Mouse (Mus musculus) lung, embryonic 15.5 days (tissue): ENCODE measurements around the gene Krtap19-1. TPM values are rescaled to one million over a fixed set of nuclear protein-coding genes. Genes with fewer than 3 reads are reported as not detected.

Source experiments
- ATAC-seq: fragments of 200-750 bp; cut with Nextera tagmentation; 2 replicates; pipeline ENCODE4 v1.8.0; 2017; ENCODE audit warnings: moderate number of reproducible peaks, borderline replicate concordance; ENCODE audit not compliant: low FRiP score, low TSS enrichment; ENCODE audit errors: extremely low read depth
- H3K27ac ChIP-seq: fragments of 300-500 bp; sonication (generic); 2 replicates; pipeline ENCODE4 v1.5.1; 2015; ENCODE audit warnings: moderate library complexity, mild to moderate bottlenecking, inconsistent platforms
- H3K27me3 ChIP-seq: fragments of 300-500 bp; sonication (generic); 2 replicates; pipeline ENCODE4 v1.6.1; 2015; ENCODE audit warnings: inconsistent platforms
- H3K36me3 ChIP-seq: fragments of 300-500 bp; sonication (generic); 2 replicates; pipeline ENCODE4 v1.6.1; 2015; ENCODE audit warnings: inconsistent platforms
- H3K4me1 ChIP-seq: fragments of 300-500 bp; sonication (generic); 2 replicates; pipeline ENCODE4 v1.6.1; 2015; ENCODE audit warnings: inconsistent platforms
- H3K4me2 ChIP-seq: fragments of 300-500 bp; sonication (generic); 2 replicates; pipeline ENCODE4 v1.6.1; 2015; ENCODE audit warnings: inconsistent platforms, mild to moderate bottlenecking, moderate library complexity
- H3K4me3 ChIP-seq: fragments of 300-500 bp; sonication (generic); 2 replicates; pipeline ENCODE4 v1.5.1; 2015; ENCODE audit warnings: mild to moderate bottlenecking, inconsistent platforms
- H3K9ac ChIP-seq: fragments of 300-500 bp; sonication (generic); 2 replicates; pipeline ENCODE4 v1.6.1; 2015; ENCODE audit warnings: inconsistent platforms
- H3K9me3 ChIP-seq: fragments of 300-500 bp; sonication (generic); 2 replicates; pipeline ENCODE4 v1.6.1; 2016; ENCODE audit warnings: inconsistent platforms
- WGBS: fragments of 180-500 bp; shearing (Covaris S2); methylation state at CpG from one replicate; pipeline ENCODE4 v1.1.7; 2015; 5-methylcytosine and 5-hydroxymethylcytosine counted together
- polyA plus RNA-seq: library from polyadenylated mRNA; unstranded; fragments of >200 nt; fragmentation: Nextera tagmentation; extraction: Ambion mirVana; gene quantifications from 2 replicates; pipeline ENCODE4 v1.2.1, GENCODE M21; 2015

Gene Krtap19-1
- polyA plus RNA-seq = not detected in 2 replicates

- no peak within 1 kb of the TSS for H3K4me3 ChIP-seq
- H3K27ac ChIP-seq = no peak within 1 kb of the TSS
- H3K27me3 ChIP-seq = no peaks in the 10 kb centered on the region
- no peak within 1 kb of the TSS for H3K9ac ChIP-seq
- H3K4me1 ChIP-seq = no peaks in the 10 kb centered on the region
- no peak for ATAC-seq
- no peaks in the 10 kb centered on the region for H3K36me3 ChIP-seq
- no peak within 1 kb of the TSS for H3K4me2 ChIP-seq
- H3K9me3 ChIP-seq = no peaks in the 10 kb centered on the region
- WGBS = 72% methylated on average over 6 of the region's 6 CpGs
Measured at GRCm38 (mm10) chr16:88869311-88869710, at the start of gene Krtap19-1. Gene Krtap19-1, minus strand, starts transcription at chr16:88869411.

DNA sequence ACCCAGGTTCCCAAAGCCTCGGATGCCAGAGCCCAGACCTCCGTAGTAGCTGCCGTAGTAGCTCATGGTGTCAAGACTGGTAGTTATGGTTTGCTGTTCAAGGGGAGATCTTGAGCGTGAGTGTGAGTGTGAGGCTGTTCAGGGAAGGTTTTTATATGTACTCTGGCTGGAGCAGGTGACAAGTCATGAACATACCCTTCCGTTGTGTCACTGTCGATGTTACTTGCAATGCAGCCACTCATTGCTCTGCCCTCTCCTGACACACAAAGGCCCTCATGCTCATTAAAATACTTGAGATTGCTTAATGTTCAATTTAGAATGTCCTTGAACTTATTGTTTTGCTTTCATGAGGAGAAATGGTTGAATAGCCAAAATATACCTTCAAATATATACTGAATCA lies 27.1 kb upstream of the Krtap19-1 start, which contains the start of gene Krtap19-5:
Gene Krtap19-5, minus strand, starts transcription at position 101 of the 400 bp plus-strand sequence.
- Histone ChIP-seq H3K27me3 (no peaks in the 10 kb centered on the region), H3K4me3 (no peak within 1 kb of the TSS), H3K4me1 (no peaks in the 10 kb centered on the region), H3K9me3 (no peaks in the 10 kb centered on the region), H3K9ac (no peak within 1 kb of the TSS), H3K36me3 (no peaks in the 10 kb centered on the region), H3K27ac (no peak within 1 kb of the TSS), H3K4me2 (no peak within 1 kb of the TSS)
- no peak for ATAC-seq
- WGBS = 88% methylated on average over 6 of the region's 6 CpGs

DNA sequence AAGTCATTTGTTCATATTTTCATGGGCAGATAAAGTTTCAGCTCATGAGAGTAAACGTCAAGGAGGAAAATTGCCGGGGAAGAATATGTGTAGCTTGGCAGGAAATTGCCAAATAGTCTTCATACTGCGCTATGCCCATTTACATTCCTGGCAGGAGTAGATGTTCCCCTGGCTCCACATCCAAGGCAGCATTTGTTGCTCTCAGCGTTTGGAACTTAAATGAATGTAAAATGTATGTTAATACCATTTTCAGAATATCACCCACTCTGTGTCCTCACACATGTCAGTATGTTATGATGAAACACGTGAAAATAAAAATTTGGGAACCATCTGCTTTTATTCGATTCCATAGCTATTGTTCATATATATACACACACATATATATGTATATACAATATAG lies 17.7 kb upstream of the Krtap19-1 start:
- 75% methylated on average over 6 of the region's 6 CpGs for WGBS
- ATAC-seq = no peak
- no peaks in the 10 kb centered on the region for H3K27me3 ChIP-seq
- H3K36me3 ChIP-seq = no peaks in the 10 kb centered on the region
- no peaks in the 10 kb centered on the region for H3K4me1 ChIP-seq
- H3K9ac ChIP-seq = no peak overlapping the region
- H3K4me3 ChIP-seq = no peak overlapping the region
- no peaks in the 10 kb centered on the region for H3K9me3 ChIP-seq
- H3K4me2 ChIP-seq = no peak overlapping the region
- no peak overlapping the region for H3K27ac ChIP-seq

DNA sequence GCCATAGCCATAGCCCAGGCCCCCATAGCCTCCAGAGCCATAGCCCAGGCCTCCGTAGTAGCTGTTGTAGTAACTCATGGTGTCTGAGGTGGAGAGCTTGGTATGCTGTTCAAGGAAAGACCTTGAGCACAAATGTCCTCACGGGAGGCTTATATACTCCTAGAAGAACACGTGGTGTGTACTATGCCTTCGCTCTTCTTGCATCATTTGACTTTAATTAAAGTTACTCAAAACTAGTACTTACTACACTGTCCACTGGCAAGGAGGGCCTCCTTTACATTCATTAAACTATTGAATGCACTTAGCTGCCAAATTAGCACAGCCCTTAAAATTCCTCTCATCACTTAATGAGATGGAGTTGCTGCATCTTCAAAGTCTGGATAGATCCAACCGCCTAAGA lies 15.8 kb upstream of the Krtap19-1 start, which contains the start of gene Krtap19-4:
Gene Krtap19-4, minus strand, starts transcription at position 101 of the 400 bp plus-strand sequence.
- Histone ChIP-seq H3K4me2 (no peak within 1 kb of the TSS), H3K27me3 (no peaks in the 10 kb centered on the region), H3K36me3 (no peaks in the 10 kb centered on the region), H3K4me3 (no peak within 1 kb of the TSS), H3K4me1 (no peaks in the 10 kb centered on the region), H3K9ac (no peak within 1 kb of the TSS), H3K27ac (no peak within 1 kb of the TSS), H3K9me3 (no peaks in the 10 kb centered on the region)
- WGBS = 93% methylated on average over 5 of the region's 5 CpGs
- no peak for ATAC-seq

DNA sequence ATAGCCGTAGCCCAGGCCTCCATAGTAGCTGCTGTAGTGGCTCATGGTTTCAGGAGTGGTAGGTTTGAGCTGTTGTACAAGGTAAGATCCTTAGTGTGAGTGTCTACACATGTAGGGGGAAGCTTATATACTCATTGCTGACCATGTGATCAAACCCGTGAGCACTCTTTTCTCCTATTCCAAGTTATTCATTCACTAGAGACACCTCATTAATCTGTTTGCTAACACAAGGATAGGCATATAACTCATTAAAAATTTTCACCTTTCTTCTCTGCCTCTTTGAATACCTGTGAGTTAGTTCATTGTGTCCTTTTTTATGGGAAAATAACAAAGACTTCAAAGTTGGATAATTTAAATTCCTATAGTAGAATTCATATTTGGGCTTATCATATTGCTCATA lies 8.7 kb upstream of the Krtap19-1 start, which contains the start of gene Krtap19-3:
Gene Krtap19-3, minus strand, starts transcription at position 101 of the 400 bp plus-strand sequence.
- H3K4me2 ChIP-seq = no peak within 1 kb of the TSS
- WGBS = 68% methylated on average over 2 of the region's 2 CpGs

DNA sequence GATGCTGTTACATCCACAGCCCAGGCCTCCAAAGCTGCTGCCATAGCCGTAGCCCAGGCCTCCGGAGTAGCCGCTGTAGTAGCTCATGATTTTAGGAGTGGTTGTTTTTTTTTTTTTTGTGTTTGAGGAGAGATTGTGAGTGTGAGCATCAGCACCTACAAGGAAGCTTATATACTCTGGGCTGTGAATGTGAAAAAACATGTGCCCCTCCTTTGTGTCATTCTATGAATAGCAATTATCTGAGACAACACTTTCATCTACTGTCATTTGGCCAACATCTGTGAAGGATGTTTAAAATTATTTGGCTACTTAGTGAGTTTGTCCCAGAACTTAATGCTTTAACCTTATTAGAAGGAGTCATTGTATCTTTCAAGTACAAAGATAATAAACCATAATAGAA lies 5.0 kb upstream of the Krtap19-1 start, which contains the start of gene Krtap19-2:
Gene Krtap19-2, minus strand, starts transcription at position 101 of the 400 bp plus-strand sequence.
- no peak within 1 kb of the TSS for H3K4me2 ChIP-seq
- no peaks in the 10 kb centered on the region for H3K9me3 ChIP-seq
- no peak within 1 kb of the TSS for H3K4me3 ChIP-seq
- H3K27ac ChIP-seq = no peak within 1 kb of the TSS
- ATAC-seq = no peak
- no peak within 1 kb of the TSS for H3K9ac ChIP-seq
- no peaks in the 10 kb centered on the region for H3K27me3 ChIP-seq
- WGBS = 94% methylated on average over 3 of the region's 3 CpGs
- H3K4me1 ChIP-seq = no peaks in the 10 kb centered on the region
- H3K36me3 ChIP-seq = no peaks in the 10 kb centered on the region

More for the DNA sequence above, 8.7 kb upstream of the Krtap19-1 start, which contains the start of gene Krtap19-3:
- no peak within 1 kb of the TSS for H3K27ac ChIP-seq
- ATAC-seq = no peak
- H3K27me3 ChIP-seq = no peaks in the 10 kb centered on the region
- H3K4me1 ChIP-seq = no peaks in the 10 kb centered on the region
- H3K9me3 ChIP-seq = no peaks in the 10 kb centered on the region
- H3K36me3 ChIP-seq = no peaks in the 10 kb centered on the region
- H3K9ac ChIP-seq = no peak within 1 kb of the TSS
- no peak within 1 kb of the TSS for H3K4me3 ChIP-seq

GRCm38 (mm10) chr16:88864887-88865407 lies 4.3 kb downstream of the Krtap19-1 start:
- Histone ChIP-seq H3K4me3 (no peak overlapping the region), H3K27ac (no peak overlapping the region), H3K36me3 (no peaks in the 10 kb centered on the region), H3K9ac (no peak overlapping the region), H3K27me3 (no peaks in the 10 kb centered on the region), H3K9me3 (no peaks in the 10 kb centered on the region), H3K4me1 (no peaks in the 10 kb centered on the region), H3K4me2 (no peak overlapping the region)
- ATAC-seq = no peak
- WGBS = 86% methylated on average over 4 of the region's 4 CpGs

DNA sequence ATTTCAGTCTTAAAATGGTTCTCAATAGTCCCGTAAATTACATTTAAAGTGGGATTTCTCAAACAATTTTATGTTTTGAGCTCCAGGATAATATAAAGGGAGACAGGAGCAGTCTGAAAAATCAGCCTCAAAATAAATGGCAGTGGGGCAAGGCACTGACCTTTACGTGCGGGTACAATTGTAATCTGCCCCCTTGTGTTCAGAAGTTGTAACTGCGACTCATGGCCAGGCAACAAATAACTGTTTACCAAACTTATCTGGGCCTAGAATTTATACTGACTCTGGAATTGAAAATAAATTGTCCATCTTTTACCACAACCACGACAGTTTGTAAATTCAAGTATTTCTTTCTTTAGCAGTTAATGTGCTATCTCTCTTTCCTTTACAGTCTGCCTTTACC lies 17.8 kb downstream of the Krtap19-1 start:
- Histone ChIP-seq H3K27ac (no peak overlapping the region), H3K9me3 (no peaks in the 10 kb centered on the region), H3K4me1 (no peaks in the 10 kb centered on the region), H3K9ac (no peak overlapping the region), H3K4me2 (no peak overlapping the region), H3K36me3 (no peaks in the 10 kb centered on the region), H3K4me3 (no peak overlapping the region), H3K27me3 (no peaks in the 10 kb centered on the region)
- WGBS = 14% methylated on average over 5 of the region's 5 CpGs
- no peak for ATAC-seq

DNA sequence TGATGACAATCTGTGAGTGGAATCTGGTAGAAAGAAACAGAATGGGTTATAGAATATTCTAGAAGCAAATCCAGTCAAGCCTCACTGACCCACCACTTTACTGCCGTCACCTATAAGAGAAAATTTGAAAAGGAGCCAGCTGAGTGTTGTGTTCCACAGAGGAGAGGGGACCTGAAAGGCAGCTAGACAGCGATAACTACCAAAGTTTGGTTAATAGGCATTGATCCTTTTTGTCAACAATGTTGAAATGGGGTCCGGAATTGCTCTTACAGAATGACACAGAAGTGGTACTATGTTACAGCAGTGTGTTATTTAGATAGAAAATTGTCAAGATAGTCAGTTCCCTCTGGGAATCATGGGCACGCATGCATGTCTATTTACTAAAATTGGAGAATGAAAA lies 20.7 kb downstream of the Krtap19-1 start:
- 82% methylated on average over 4 of the region's 4 CpGs for WGBS

DNA sequence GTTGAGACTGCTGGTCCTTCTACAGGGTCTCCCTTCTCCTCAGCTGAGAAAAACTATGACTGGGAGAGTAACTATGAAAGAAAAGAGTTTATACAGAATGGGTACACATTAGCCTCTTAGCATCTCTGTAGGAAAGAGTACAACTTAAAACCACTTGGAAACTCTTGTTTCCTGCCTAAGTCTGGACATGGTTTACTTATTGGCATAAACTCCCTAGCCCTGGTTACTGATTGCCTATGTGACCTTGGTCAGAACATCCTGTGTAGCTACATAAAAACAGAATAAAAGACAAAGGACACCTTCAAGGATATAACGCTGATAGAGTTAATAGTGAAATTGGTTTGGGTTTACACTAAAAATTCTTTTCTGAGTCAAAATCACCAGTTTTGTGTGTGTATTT lies 21.8 kb downstream of the Krtap19-1 start:
- Histone ChIP-seq H3K27ac (no peak overlapping the region), H3K9me3 (no peaks in the 10 kb centered on the region), H3K36me3 (no peaks in the 10 kb centered on the region), H3K4me3 (no peak overlapping the region), H3K9ac (no peak overlapping the region), H3K4me1 (no peaks in the 10 kb centered on the region), H3K27me3 (no peaks in the 10 kb centered on the region), H3K4me2 (no peak overlapping the region)
- 93% methylated on average over 1 of the region's 1 CpGs for WGBS
- ATAC-seq = no peak

More for the DNA sequence above, 20.7 kb downstream of the Krtap19-1 start:
- H3K4me2 ChIP-seq = no peak overlapping the region
- H3K4me3 ChIP-seq = no peak overlapping the region
- no peaks in the 10 kb centered on the region for H3K9me3 ChIP-seq
- ATAC-seq = no peak
- H3K4me1 ChIP-seq = no peaks in the 10 kb centered on the region
- H3K27ac ChIP-seq = no peak overlapping the region
- no peaks in the 10 kb centered on the region for H3K36me3 ChIP-seq
- no peaks in the 10 kb centered on the region for H3K27me3 ChIP-seq
- no peak overlapping the region for H3K9ac ChIP-seq

DNA sequence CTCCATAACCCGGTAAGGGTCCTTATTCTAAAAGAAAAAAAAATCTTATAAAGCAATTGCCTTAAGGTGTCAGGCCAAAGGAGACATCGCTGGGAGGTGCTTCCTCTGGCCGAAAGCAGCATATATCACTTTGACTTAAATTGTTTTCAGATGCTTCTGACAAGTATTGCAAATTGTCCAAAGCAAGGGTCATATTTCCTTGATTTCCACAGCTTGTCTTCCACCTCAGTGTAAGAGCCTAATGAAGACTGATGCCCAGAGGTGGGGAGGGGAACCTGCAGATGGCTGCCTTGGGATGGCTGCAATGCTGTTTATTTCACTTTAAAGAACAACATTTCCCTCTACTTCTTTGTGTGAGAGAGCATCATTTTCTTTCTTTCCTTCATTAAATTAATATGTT lies 42.2 kb downstream of the Krtap19-1 start:
- Histone ChIP-seq H3K9ac (no peak overlapping the region), H3K27me3 (no peaks in the 10 kb centered on the region), H3K9me3 (no peaks in the 10 kb centered on the region), H3K36me3 (no peaks in the 10 kb centered on the region), H3K4me1 (no peaks in the 10 kb centered on the region), H3K4me2 (no peak overlapping the region), H3K4me3 (no peak overlapping the region), H3K27ac (no peak overlapping the region)
- WGBS = 73% methylated on average over 3 of the region's 3 CpGs
- ATAC-seq = no peak

- Histone ChIP-seq H3K4me2 (no peak within 1 kb of the TSS), H3K4me3 (no peak within 1 kb of the TSS), H3K27me3 (no peaks in the 10 kb centered on the region), H3K9me3 (no peaks in the 10 kb centered on the region), H3K4me1 (no peaks in the 10 kb centered on the region), H3K9ac (no peak within 1 kb of the TSS), H3K36me3 (no peaks in the 10 kb centered on the region), H3K27ac (no peak within 1 kb of the TSS)
- ATAC-seq = no peak
- 89% methylated on average over 9 of the region's 9 CpGs for WGBS
Measured at GRCm38 (mm10) chr16:88826095-88826652, 43.0 kb downstream of the Krtap19-1 start, which contains the start of gene Krtap14. Gene Krtap14, minus strand, starts transcription at chr16:88826145.
